Mouse (Mus musculus): ENCODE measurements around the gene Cln5. TPM values are rescaled to one million over a fixed set of nuclear protein-coding genes. Genes with fewer than 3 reads are reported as not detected.

Cln5 gene
- polyA plus RNA-seq, 1 experiment from 2014 or later: 32.7 TPM

DNA sequence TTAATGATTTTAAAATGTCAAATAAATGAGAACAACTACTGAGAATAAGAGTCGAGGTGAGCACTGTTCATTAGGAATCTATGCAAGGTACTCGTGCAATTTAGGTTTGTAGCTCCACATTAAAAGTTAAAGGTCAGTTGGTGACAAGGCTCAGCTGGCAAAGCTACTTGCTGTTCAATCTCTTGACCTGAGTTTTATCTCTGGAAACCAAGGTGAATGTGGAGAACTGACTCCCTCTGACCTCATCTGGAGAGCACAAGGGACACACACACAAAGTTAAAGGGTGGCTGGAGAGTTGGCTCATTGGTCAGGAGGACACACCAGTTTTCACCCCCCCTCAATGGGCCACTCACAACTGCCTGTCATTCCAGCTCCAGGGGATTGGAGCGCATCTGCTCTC lies 31.2 kb downstream of the Cln5 start:
- peaks cover 5% of the 10 kb centered on the region; the same call in 1 of the 2 replicates for H3K36me3 ChIP-seq (ENCODE audit: insufficient read depth, low read length)
- no peak overlapping the region for H3K4me2 ChIP-seq (ENCODE audit: low read length)
- ATAC-seq (replicated peaks; ENCODE audit: low FRiP score, low read depth) (no peak), DNase-seq (ENCODE audit: low spot score) (no peak)
- no peaks in the 10 kb centered on the region for H3K27me3 ChIP-seq (ENCODE audit: insufficient read depth, low read length)
- H3K4me1 ChIP-seq (replicated peaks; ENCODE audit: insufficient read depth, low read length): 0 out of 2 replicates have a peak, but pooled peaks cover 3% of the 10 kb centered on the region
- 59% methylated on average over 3 of the region's 3 CpGs for WGBS
- H3K4me3 ChIP-seq (replicated peaks; ENCODE audit: low read depth, low read length): no peak overlapping the region
- no peak overlapping the region for H3K9ac ChIP-seq (ENCODE audit: low read depth, low read length)
- TF ChIP-seq CTCF (IDR thresholded peaks at IDR 0.05; ENCODE audit: low read depth): no peak
- H3K27ac ChIP-seq: peak overlapping the region; percentile 47; the same call in 1 of the 2 replicates
- no peaks in the 10 kb centered on the region for H3K9me3 ChIP-seq (replicated peaks; ENCODE audit: low read length)

GRCm38 (mm10) chr14:103102246-103102645 lies 32.2 kb downstream of the Cln5 start:
- Histone ChIP-seq H3K9me3 (replicated peaks; ENCODE audit: low read length) (no peaks in the 10 kb centered on the region), H3K27ac (0 out of 2 replicates have a peak overlapping the region, but pooled peaks have one; percentile 31), H3K9ac (ENCODE audit: low read depth, low read length) (no peak overlapping the region), H3K4me1 (replicated peaks; ENCODE audit: insufficient read depth, low read length) (0 out of 2 replicates have a peak, but pooled peaks cover 2% of the 10 kb centered on the region), H3K4me2 (ENCODE audit: low read length) (no peak overlapping the region), H3K4me3 (replicated peaks; ENCODE audit: low read depth, low read length) (no peak overlapping the region), H3K36me3 (ENCODE audit: insufficient read depth, low read length) (no peaks in the 10 kb centered on the region), H3K27me3 (ENCODE audit: insufficient read depth, low read length) (no peaks in the 10 kb centered on the region)
- DNase-seq (ENCODE audit: low spot score): peak; percentile 18
- ATAC-seq (replicated peaks; ENCODE audit: low FRiP score, low read depth): peak; percentile 48
- no peak for TF ChIP-seq CTCF (IDR thresholded peaks at IDR 0.05; ENCODE audit: low read depth)
- WGBS: 41% methylated on average over 6 of the region's 6 CpGs

- Histone ChIP-seq H3K36me3 (ENCODE audit: insufficient read depth, low read length) (no peaks in the 10 kb centered on the region), H3K9ac (ENCODE audit: low read depth, low read length) (no peak overlapping the region), H3K4me1 (replicated peaks; ENCODE audit: insufficient read depth, low read length) (no peaks in the 10 kb centered on the region), H3K4me2 (ENCODE audit: low read length) (no peak overlapping the region), H3K9me3 (replicated peaks; ENCODE audit: low read length) (no peaks in the 10 kb centered on the region), H3K27ac (0 out of 2 replicates have a peak overlapping the region, but pooled peaks have one; percentile 31), H3K27me3 (ENCODE audit: insufficient read depth, low read length) (no peaks in the 10 kb centered on the region), H3K4me3 (replicated peaks; ENCODE audit: low read depth, low read length) (no peak overlapping the region)
- no peak for DNase-seq (ENCODE audit: low spot score)
- 70% methylated on average over 10 of the region's 10 CpGs for WGBS
- no peak for ATAC-seq (replicated peaks; ENCODE audit: low FRiP score, low read depth)
- TF ChIP-seq CTCF (IDR thresholded peaks at IDR 0.05; ENCODE audit: low read depth): no peak
Observed at GRCm38 (mm10) chr14:103102731-103103335, 32.8 kb downstream of the Cln5 start.

- ATAC-seq (replicated peaks; ENCODE audit: low FRiP score, low read depth) (no peak), DNase-seq (ENCODE audit: low spot score) (no peak)
- WGBS: 90% methylated on average over 2 of the region's 2 CpGs
- Histone ChIP-seq H3K9me3 (replicated peaks; ENCODE audit: low read length) (no peaks in the 10 kb centered on the region), H3K27me3 (ENCODE audit: insufficient read depth, low read length) (no peaks in the 10 kb centered on the region), H3K36me3 (ENCODE audit: insufficient read depth, low read length) (no peaks in the 10 kb centered on the region), H3K27ac (no peak overlapping the region), H3K9ac (ENCODE audit: low read depth, low read length) (no peak overlapping the region), H3K4me1 (replicated peaks; ENCODE audit: insufficient read depth, low read length) (no peaks in the 10 kb centered on the region), H3K4me3 (replicated peaks; ENCODE audit: low read depth, low read length) (no peak overlapping the region), H3K4me2 (ENCODE audit: low read length) (no peak overlapping the region)
- TF ChIP-seq CTCF (IDR thresholded peaks at IDR 0.05; ENCODE audit: low read depth): no peak
Observed at GRCm38 (mm10) chr14:103106301-103106700, 36.3 kb downstream of the Cln5 start.

DNA sequence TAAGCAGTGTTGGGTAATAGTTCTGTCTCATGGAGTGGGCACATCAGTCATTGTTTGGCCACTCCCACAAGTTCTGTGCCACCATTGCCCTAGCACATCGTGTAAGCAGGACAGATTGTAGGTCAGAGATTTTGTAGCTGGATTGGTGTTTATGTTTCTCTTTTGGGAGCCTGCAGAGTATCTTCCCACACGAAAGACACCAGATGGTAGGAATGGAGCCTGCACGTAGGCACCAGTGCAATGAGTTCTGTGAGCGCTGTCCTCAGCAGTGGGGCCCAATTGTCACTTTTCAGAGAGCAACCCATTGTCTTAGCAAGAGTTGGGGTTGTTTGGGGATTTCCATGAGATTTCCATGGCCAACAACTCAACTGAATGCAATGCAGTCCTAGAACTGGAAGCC lies 40.0 kb downstream of the Cln5 start:
- ATAC-seq (replicated peaks; ENCODE audit: low FRiP score, low read depth) (no peak), DNase-seq (ENCODE audit: low spot score) (no peak)
- Histone ChIP-seq H3K36me3 (ENCODE audit: insufficient read depth, low read length) (peaks cover 1% of the 10 kb centered on the region; the same call in 1 of the 2 replicates), H3K9ac (ENCODE audit: low read depth, low read length) (no peak overlapping the region), H3K4me3 (replicated peaks; ENCODE audit: low read depth, low read length) (no peak overlapping the region), H3K27ac (no peak overlapping the region), H3K4me2 (ENCODE audit: low read length) (no peak overlapping the region), H3K27me3 (ENCODE audit: insufficient read depth, low read length) (no peaks in the 10 kb centered on the region), H3K9me3 (replicated peaks; ENCODE audit: low read length) (no peaks in the 10 kb centered on the region), H3K4me1 (replicated peaks; ENCODE audit: insufficient read depth, low read length) (no peaks in the 10 kb centered on the region)
- no peak for TF ChIP-seq CTCF (IDR thresholded peaks at IDR 0.05; ENCODE audit: low read depth)
- WGBS: 90% methylated on average over 4 of the region's 4 CpGs

- Histone ChIP-seq H3K4me3 (replicated peaks; ENCODE audit: low read depth, low read length) (no peak overlapping the region), H3K9ac (ENCODE audit: low read depth, low read length) (no peak overlapping the region), H3K9me3 (replicated peaks; ENCODE audit: low read length) (no peaks in the 10 kb centered on the region), H3K4me2 (ENCODE audit: low read length) (no peak overlapping the region), H3K27me3 (ENCODE audit: insufficient read depth, low read length) (no peaks in the 10 kb centered on the region), H3K27ac (peak overlapping the region; percentile 48), H3K36me3 (ENCODE audit: insufficient read depth, low read length) (peaks cover 17% of the 10 kb centered on the region), H3K4me1 (replicated peaks; ENCODE audit: insufficient read depth, low read length) (no peaks in the 10 kb centered on the region)
- no peak for TF ChIP-seq CTCF (IDR thresholded peaks at IDR 0.05; ENCODE audit: low read depth)
- ATAC-seq (replicated peaks; ENCODE audit: low FRiP score, low read depth) (no peak; the same call in 1 of the 2 replicates), DNase-seq (ENCODE audit: low spot score) (no peak)
- 70% methylated on average over 3 of the region's 3 CpGs for WGBS
Observed at GRCm38 (mm10) chr14:103112606-103113363, 42.8 kb downstream of the Cln5 start.

Measured in kidney, postnatal 0 days (tissue).